Mouse (Mus musculus) hindbrain, embryonic 12.5 days (tissue): ENCODE data around the gene Lgals3. TPM values are rescaled to one million over a fixed set of nuclear protein-coding genes. Genes with fewer than 3 reads are reported as not detected.
"Not testable (repeated sequence)": the region's sequence is repeated elsewhere in the genome, so short reads cannot be mapped to it uniquely, and the experiment has no call there.

Experiments
- ATAC-seq: fragments of 200-750 bp; cut with Nextera tagmentation; 2 replicates; pipeline ENCODE4 v1.8.0; 2017; ENCODE audit warnings: moderate TSS enrichment; ENCODE audit not compliant: low FRiP score
- H3K27ac ChIP-seq: fragments of 300-500 bp; sonication (generic); 2 replicates; pipeline ENCODE4 v1.5.1; 2016; ENCODE audit warnings: mild to moderate bottlenecking
- H3K27me3 ChIP-seq: fragments of 300-500 bp; sonication (generic); 2 replicates; pipeline ENCODE4 v1.6.1; 2016; ENCODE audit warnings: mild to moderate bottlenecking
- H3K36me3 ChIP-seq: fragments of 300-500 bp; sonication (generic); 2 replicates; pipeline ENCODE4 v1.6.1; 2016; ENCODE audit warnings: mild to moderate bottlenecking
- H3K4me1 ChIP-seq: fragments of 300-500 bp; sonication (generic); 2 replicates; pipeline ENCODE4 v1.6.1; 2016
- H3K4me2 ChIP-seq: fragments of 300-500 bp; sonication (generic); replicated peaks from 2 replicates; pipeline ENCODE4 v1.6.1; 2016; ENCODE audit warnings: mild to moderate bottlenecking
- H3K4me3 ChIP-seq: fragments of 300-500 bp; sonication (generic); 2 replicates; pipeline ENCODE4 v1.5.1; 2016; ENCODE audit warnings: mild to moderate bottlenecking
- H3K9ac ChIP-seq: fragments of 300-500 bp; sonication (generic); 2 replicates; pipeline ENCODE4 v1.6.1; 2016; ENCODE audit warnings: mild to moderate bottlenecking, moderate library complexity
- H3K9me3 ChIP-seq: fragments of 300-500 bp; sonication (generic); replicated peaks from 2 replicates; pipeline ENCODE4 v1.6.1; 2016; ENCODE audit warnings: mild to moderate bottlenecking
- WGBS: fragments of 180-500 bp; shearing (Covaris S2); methylation state at CpG from one replicate; pipeline ENCODE4 v1.1.7; 2016; 5-methylcytosine and 5-hydroxymethylcytosine counted together
- polyA plus RNA-seq: library from polyadenylated mRNA; unstranded; fragments of >200 nt; fragmentation: Nextera tagmentation; extraction: Ambion mirVana; gene quantifications from 2 replicates; pipeline ENCODE4 v1.2.1, GENCODE M21; 2016

The Lgals3 gene
- 1.5 and 2.0 TPM in 2 replicates for polyA plus RNA-seq

- H3K4me3 ChIP-seq: no peak within 1 kb of the TSS
- no peaks in the 10 kb centered on the region for H3K36me3 ChIP-seq
- H3K9ac ChIP-seq: no peak within 1 kb of the TSS
- H3K4me2 ChIP-seq: 0 out of 2 replicates have a peak within 1 kb of the TSS, but pooled peaks have one; percentile 4
- 0 out of 2 replicates have a peak within 1 kb of the TSS, but pooled peaks have one; percentile 12 for H3K27ac ChIP-seq
- no peaks in the 10 kb centered on the region; the same call in 1 of the 2 replicates for H3K27me3 ChIP-seq
- H3K4me1 ChIP-seq: peaks cover 7% of the 10 kb centered on the region
- H3K9me3 ChIP-seq: no peaks in the 10 kb centered on the region
- peak; percentile 69 for ATAC-seq
- 45% methylated on average over 9 of the region's 9 CpGs for WGBS
These were observed at the start of gene Lgals3 for GRCm38 (mm10) chr14:47367461-47367860. Lgals3 (plus strand) TSS chr14:47367751.

- Histone ChIP-seq H3K9ac (no peak overlapping the region), H3K4me3 (no peak overlapping the region), H3K36me3 (peaks cover 26% of the 10 kb centered on the region), H3K27ac (no peak overlapping the region), H3K9me3 (no peaks in the 10 kb centered on the region), H3K4me1 (no peaks in the 10 kb centered on the region), H3K4me2 (no peak overlapping the region), H3K27me3 (no peaks in the 10 kb centered on the region)
- ATAC-seq: no peak
- WGBS: 95% methylated on average over 5 of the region's 5 CpGs
These were observed 48.2 kb upstream of the Lgals3 start for GRCm38 (mm10) chr14:47319362-47319761.

GRCm38 (mm10) chr14:47321581-47321980, 46.0 kb upstream of the Lgals3 start:
- H3K4me2 ChIP-seq: not testable (repeated sequence)

GRCm38 (mm10) chr14:47325965-47326761, 41.4 kb upstream of the Lgals3 start:
- Histone ChIP-seq H3K9me3 (no peaks in the 10 kb centered on the region), H3K27me3 (no peaks in the 10 kb centered on the region), H3K4me1 (no peaks in the 10 kb centered on the region), H3K27ac (no peak overlapping the region), H3K4me2 (no peak overlapping the region), H3K4me3 (no peak overlapping the region), H3K36me3 (peaks cover 14% of the 10 kb centered on the region; the same call in 1 of the 2 replicates), H3K9ac (no peak overlapping the region)
- whole genome bisulfite sequencing: 89% methylated on average over 9 of the region's 9 CpGs
- no peak for ATAC-seq

More at GRCm38 (mm10) chr14:47321581-47321980, 46.0 kb upstream of the Lgals3 start:
- not testable (repeated sequence) for H3K27ac ChIP-seq, ATAC-seq, H3K27me3 ChIP-seq, H3K9me3 ChIP-seq, H3K4me1 ChIP-seq, H3K4me3 ChIP-seq, H3K9ac ChIP-seq
- H3K36me3 ChIP-seq: peaks cover 29% of the 10 kb centered on the region
- 92% methylated on average over 7 of the region's 8 CpGs for WGBS

- Histone ChIP-seq H3K4me1 (no peaks in the 10 kb centered on the region), H3K4me2 (no peak overlapping the region), H3K9me3 (no peaks in the 10 kb centered on the region), H3K4me3 (no peak overlapping the region), H3K27ac (no peak overlapping the region), H3K9ac (no peak overlapping the region), H3K36me3 (peaks cover 11% of the 10 kb centered on the region; the same call in 1 of the 2 replicates), H3K27me3 (no peaks in the 10 kb centered on the region)
- 97% methylated on average over 5 of the region's 5 CpGs for WGBS
- ATAC-seq: no peak
These were observed 40.2 kb upstream of the Lgals3 start for GRCm38 (mm10) chr14:47327347-47327746.

- no peak overlapping the region for H3K4me3 ChIP-seq
- H3K36me3 ChIP-seq: no peaks in the 10 kb centered on the region
- no peaks in the 10 kb centered on the region for H3K4me1 ChIP-seq
- 66% methylated on average over 5 of the region's 5 CpGs for WGBS
- no peaks in the 10 kb centered on the region for H3K9me3 ChIP-seq
- no peak overlapping the region for H3K27ac ChIP-seq
- H3K9ac ChIP-seq: no peak overlapping the region
- no peaks in the 10 kb centered on the region for H3K27me3 ChIP-seq
- no peak for ATAC-seq
- no peak overlapping the region for H3K4me2 ChIP-seq
These were observed 35.6 kb upstream of the Lgals3 start for GRCm38 (mm10) chr14:47331920-47332319.

- Histone ChIP-seq H3K4me2 (no peak overlapping the region), H3K27ac (no peak overlapping the region), H3K4me1 (no peaks in the 10 kb centered on the region), H3K27me3 (no peaks in the 10 kb centered on the region), H3K36me3 (no peaks in the 10 kb centered on the region), H3K9me3 (no peaks in the 10 kb centered on the region), H3K9ac (no peak overlapping the region), H3K4me3 (no peak overlapping the region)
- no peak for ATAC-seq
- WGBS: 76% methylated on average over 4 of the region's 4 CpGs
These were observed 32.7 kb upstream of the Lgals3 start for GRCm38 (mm10) chr14:47334819-47335218.

- H3K27ac ChIP-seq: no peak overlapping the region
- ATAC-seq: no peak
- no peak overlapping the region for H3K4me3 ChIP-seq
- H3K4me1 ChIP-seq: no peaks in the 10 kb centered on the region
- no peak overlapping the region for H3K4me2 ChIP-seq
- no peaks in the 10 kb centered on the region for H3K36me3 ChIP-seq
- WGBS: 73% methylated on average over 3 of the region's 3 CpGs
- H3K9me3 ChIP-seq: no peaks in the 10 kb centered on the region
- H3K27me3 ChIP-seq: no peaks in the 10 kb centered on the region
- H3K9ac ChIP-seq: no peak overlapping the region
These were observed 32.3 kb upstream of the Lgals3 start for GRCm38 (mm10) chr14:47335300-47335699.

- no peak for ATAC-seq
- H3K27ac ChIP-seq: no peak overlapping the region
- H3K36me3 ChIP-seq: no peaks in the 10 kb centered on the region
- H3K27me3 ChIP-seq: no peaks in the 10 kb centered on the region
- peaks cover 5% of the 10 kb centered on the region; the same call in 1 of the 2 replicates for H3K4me1 ChIP-seq
- H3K9ac ChIP-seq: no peak overlapping the region
- WGBS: 85% methylated on average over 10 of the region's 10 CpGs
- H3K9me3 ChIP-seq: no peaks in the 10 kb centered on the region
- H3K4me2 ChIP-seq: no peak overlapping the region
- no peak overlapping the region for H3K4me3 ChIP-seq
These were observed 27.2 kb upstream of the Lgals3 start for GRCm38 (mm10) chr14:47340231-47340925.

- Histone ChIP-seq H3K4me2 (no peak overlapping the region), H3K9ac (no peak overlapping the region), H3K4me3 (no peak overlapping the region), H3K9me3 (no peaks in the 10 kb centered on the region), H3K27me3 (no peaks in the 10 kb centered on the region), H3K27ac (no peak overlapping the region), H3K4me1 (peaks cover 5% of the 10 kb centered on the region; the same call in 1 of the 2 replicates), H3K36me3 (no peaks in the 10 kb centered on the region)
- 40% methylated on average over 4 of the region's 4 CpGs for WGBS
- 0 out of 2 replicates have a peak, but pooled peaks have one; percentile 48 for ATAC-seq
These were observed 25.7 kb upstream of the Lgals3 start for GRCm38 (mm10) chr14:47341811-47342291.

GRCm38 (mm10) chr14:47346715-47347114, 20.8 kb upstream of the Lgals3 start:
- H3K4me1 ChIP-seq: peaks cover 3% of the 10 kb centered on the region; the same call in 1 of the 2 replicates
- H3K27me3 ChIP-seq: no peaks in the 10 kb centered on the region
- WGBS: 95% methylated on average over 1 of the region's 1 CpGs
- no peak overlapping the region for H3K9ac ChIP-seq
- no peak overlapping the region for H3K4me2 ChIP-seq
- ATAC-seq: no peak
- no peaks in the 10 kb centered on the region for H3K36me3 ChIP-seq
- H3K9me3 ChIP-seq: no peaks in the 10 kb centered on the region
- no peak overlapping the region for H3K4me3 ChIP-seq
- no peak overlapping the region for H3K27ac ChIP-seq

- H3K36me3 ChIP-seq: no peaks in the 10 kb centered on the region
- H3K4me1 ChIP-seq: no peaks in the 10 kb centered on the region
- no peak overlapping the region for H3K4me3 ChIP-seq
- 80% methylated on average over 2 of the region's 2 CpGs for whole genome bisulfite sequencing
- no peaks in the 10 kb centered on the region for H3K9me3 ChIP-seq
- ATAC-seq: no peak
- no peak overlapping the region for H3K27ac ChIP-seq
- H3K9ac ChIP-seq: no peak overlapping the region
- no peaks in the 10 kb centered on the region for H3K27me3 ChIP-seq
- H3K4me2 ChIP-seq: no peak overlapping the region
These were observed 16.6 kb upstream of the Lgals3 start for GRCm38 (mm10) chr14:47350974-47351373.
